Mouse (Mus musculus): ENCODE measurements at regions not wholly inside any gene's neighbourhood (a gene's known extent, or its start where the extent isn't known, plus 50 kb on each side); places are given as distances from the start of the nearest gene placed in this dataset.

GRCm38 (mm10) chr2:72849441-72850192 is 130.6 kb downstream of the Sp3 start:
- TF ChIP-seq POLR2A (IDR thresholded peaks at IDR 0.05; ENCODE audit: low read depth, low read length) (no peak), CTCF (IDR thresholded peaks at IDR 0.05; ENCODE audit: extremely low read depth, insufficient read depth, insufficient read length, insufficient replicate concordance) (no peak)
